Mouse (Mus musculus): ENCODE measurements around the gene Bloc1s4.

DNA sequence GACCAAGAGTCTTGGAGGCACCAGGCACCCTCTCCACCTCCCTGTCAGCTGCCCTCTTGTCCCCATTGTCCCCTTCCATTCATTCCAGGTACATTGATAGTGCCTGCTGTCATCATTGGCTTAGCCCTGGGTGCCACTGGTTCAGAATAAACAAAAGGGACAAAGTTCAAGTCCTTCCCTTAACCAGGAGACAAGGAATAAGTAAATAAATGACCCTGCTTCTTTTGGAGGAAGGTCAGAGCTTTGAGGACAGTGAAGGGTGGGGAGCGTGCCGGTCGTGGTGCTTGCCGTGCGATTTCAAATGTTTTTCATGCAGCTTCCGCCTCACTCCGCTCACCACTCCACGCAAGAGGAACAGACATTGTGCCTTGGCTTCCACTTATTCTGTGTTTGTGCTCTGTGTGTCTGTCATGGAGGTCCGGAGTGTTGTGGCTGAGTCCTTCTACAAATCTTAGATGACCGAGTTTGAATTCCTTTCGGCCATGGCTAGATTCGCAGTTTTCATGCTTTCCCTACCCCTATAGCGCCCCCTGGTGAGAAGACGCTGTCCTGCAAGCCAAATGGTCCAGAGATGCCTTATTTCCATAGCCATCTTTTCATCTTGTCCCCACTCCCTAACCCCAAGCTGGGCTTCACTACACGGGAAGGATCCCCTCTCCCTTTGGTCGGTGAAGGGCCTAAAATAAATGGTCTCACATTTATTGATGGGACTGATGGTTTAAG is 6.2 kb downstream of the Bloc1s4 start:
- no peak for TF ChIP-seq GATA1 (IDR thresholded peaks at IDR 0.05; ENCODE audit: low read length)
- no peak for TF ChIP-seq TAL1 (IDR thresholded peaks at IDR 0.05; ENCODE audit: low read length)

All from erythroblast, embryonic 14.5 days (primary cell).